Mouse (Mus musculus): ENCODE data around the gene Vps37c. TPM values are rescaled to one million over a fixed set of nuclear protein-coding genes. Genes with fewer than 3 reads are reported as not detected.

The Vps37c gene
- 36.7 and 40.7 TPM in 2 replicates for polyA plus RNA-seq (2016; fragmentation: Nextera tagmentation; extraction: Ambion mirVana)

- peak; percentile 94 for DNase-seq (ENCODE audit: low spot score)
- under 1% methylated on average over 74 of the region's 74 CpGs for WGBS
Measured at GRCm38 (mm10) chr19:10688537-10689352, at the start of gene Vps37c. Gene Vps37c, plus strand, starts transcription at chr19:10688735.

GRCm38 (mm10) chr19:10640080-10640479, 48.5 kb upstream of the Vps37c start:
- no peak overlapping the region for H3K4me3 ChIP-seq
- H3K36me3 ChIP-seq: no peaks in the 10 kb centered on the region
- H3K27me3 ChIP-seq (ENCODE audit: insufficient read depth, poor library complexity, severe bottlenecking): peaks cover 16% of the 10 kb centered on the region
- H3K4me1 ChIP-seq (replicated peaks): peaks cover 6% of the 10 kb centered on the region
- no peak for DNase-seq (ENCODE audit: low spot score)
- no peaks in the 10 kb centered on the region for H3K9me3 ChIP-seq
- no peak overlapping the region for H3K27ac ChIP-seq
- WGBS: 20% methylated on average over 5 of the region's 5 CpGs

More at GRCm38 (mm10) chr19:10688537-10689352, at the start of gene Vps37c:
- Histone ChIP-seq H3K9me3 (no peaks in the 10 kb centered on the region), H3K4me1 (replicated peaks) (peaks cover 43% of the 10 kb centered on the region), H3K4me3 (peak within 1 kb of the TSS; percentile 87), H3K27me3 (ENCODE audit: insufficient read depth, poor library complexity, severe bottlenecking) (no peaks in the 10 kb centered on the region), H3K27ac (peak within 1 kb of the TSS; percentile 97), H3K36me3 (no peaks in the 10 kb centered on the region)

- Histone ChIP-seq H3K27ac (no peak overlapping the region), H3K9me3 (no peaks in the 10 kb centered on the region), H3K4me1 (replicated peaks) (peaks cover 3% of the 10 kb centered on the region; the same call in 1 of the 2 replicates), H3K4me3 (no peak overlapping the region), H3K36me3 (no peaks in the 10 kb centered on the region), H3K27me3 (ENCODE audit: insufficient read depth, poor library complexity, severe bottlenecking) (peaks cover 9% of the 10 kb centered on the region)
- no peak for DNase-seq (ENCODE audit: low spot score)
- WGBS: 53% methylated on average over 13 of the region's 13 CpGs
Measured at GRCm38 (mm10) chr19:10640589-10641378, 47.8 kb upstream of the Vps37c start.

- Histone ChIP-seq H3K27me3 (ENCODE audit: insufficient read depth, poor library complexity, severe bottlenecking) (peaks cover 5% of the 10 kb centered on the region), H3K27ac (no peak overlapping the region), H3K4me1 (replicated peaks) (0 out of 2 replicates have a peak, but pooled peaks cover under 1% of the 10 kb centered on the region), H3K4me3 (no peak overlapping the region), H3K9me3 (no peaks in the 10 kb centered on the region), H3K36me3 (no peaks in the 10 kb centered on the region)
- no peak for DNase-seq (ENCODE audit: low spot score)
- WGBS: 81% methylated on average over 2 of the region's 2 CpGs
Measured at GRCm38 (mm10) chr19:10645616-10646015, 42.9 kb upstream of the Vps37c start.

GRCm38 (mm10) chr19:10648156-10648555, 40.4 kb upstream of the Vps37c start:
- no peak for DNase-seq (ENCODE audit: low spot score)
- Histone ChIP-seq H3K4me1 (replicated peaks) (no peaks in the 10 kb centered on the region), H3K36me3 (no peaks in the 10 kb centered on the region), H3K4me3 (no peak overlapping the region), H3K27me3 (ENCODE audit: insufficient read depth, poor library complexity, severe bottlenecking) (peaks cover 3% of the 10 kb centered on the region; the same call in 1 of the 2 replicates), H3K9me3 (no peaks in the 10 kb centered on the region), H3K27ac (no peak overlapping the region)
- 76% methylated on average over 8 of the region's 8 CpGs for WGBS

GRCm38 (mm10) chr19:10656058-10656457, 32.5 kb upstream of the Vps37c start:
- H3K4me1 ChIP-seq (replicated peaks): peaks cover 3% of the 10 kb centered on the region; the same call in 1 of the 2 replicates
- H3K27ac ChIP-seq: no peak overlapping the region
- DNase-seq (ENCODE audit: low spot score): no peak
- no peaks in the 10 kb centered on the region for H3K9me3 ChIP-seq
- 68% methylated on average over 3 of the region's 3 CpGs for WGBS
- no peak overlapping the region for H3K4me3 ChIP-seq
- H3K27me3 ChIP-seq (ENCODE audit: insufficient read depth, poor library complexity, severe bottlenecking): peaks cover 3% of the 10 kb centered on the region; the same call in 1 of the 2 replicates
- H3K36me3 ChIP-seq: no peaks in the 10 kb centered on the region

- Histone ChIP-seq H3K27ac (no peak overlapping the region), H3K36me3 (no peaks in the 10 kb centered on the region), H3K9me3 (no peaks in the 10 kb centered on the region), H3K4me1 (replicated peaks) (peaks cover 3% of the 10 kb centered on the region; the same call in 1 of the 2 replicates), H3K4me3 (no peak overlapping the region), H3K27me3 (ENCODE audit: insufficient read depth, poor library complexity, severe bottlenecking) (peaks cover 2% of the 10 kb centered on the region; the same call in 1 of the 2 replicates)
- no peak for DNase-seq (ENCODE audit: low spot score)
- 85% methylated on average over 5 of the region's 5 CpGs for WGBS
Measured at GRCm38 (mm10) chr19:10657742-10658141, 30.8 kb upstream of the Vps37c start.

- no peaks in the 10 kb centered on the region for H3K36me3 ChIP-seq
- no peak overlapping the region for H3K27ac ChIP-seq
- no peak for DNase-seq (ENCODE audit: low spot score)
- 83% methylated on average over 2 of the region's 2 CpGs for WGBS
- no peak overlapping the region for H3K4me3 ChIP-seq
- no peaks in the 10 kb centered on the region for H3K9me3 ChIP-seq
- peaks cover 3% of the 10 kb centered on the region; the same call in 1 of the 2 replicates for H3K4me1 ChIP-seq (replicated peaks)
- no peaks in the 10 kb centered on the region for H3K27me3 ChIP-seq (ENCODE audit: insufficient read depth, poor library complexity, severe bottlenecking)
Measured at GRCm38 (mm10) chr19:10658406-10658805, 30.1 kb upstream of the Vps37c start.

GRCm38 (mm10) chr19:10661373-10661772, 27.2 kb upstream of the Vps37c start:
- Histone ChIP-seq H3K4me1 (replicated peaks) (0 out of 2 replicates have a peak, but pooled peaks cover 3% of the 10 kb centered on the region), H3K27me3 (ENCODE audit: insufficient read depth, poor library complexity, severe bottlenecking) (0 out of 2 replicates have a peak, but pooled peaks cover 6% of the 10 kb centered on the region), H3K4me3 (no peak overlapping the region), H3K27ac (no peak overlapping the region), H3K9me3 (no peaks in the 10 kb centered on the region), H3K36me3 (no peaks in the 10 kb centered on the region)
- 75% methylated on average over 5 of the region's 5 CpGs for WGBS
- no peak for DNase-seq (ENCODE audit: low spot score)

GRCm38 (mm10) chr19:10661919-10662318, 26.6 kb upstream of the Vps37c start:
- H3K9me3 ChIP-seq: no peaks in the 10 kb centered on the region
- 92% methylated on average over 2 of the region's 2 CpGs for WGBS
- DNase-seq (ENCODE audit: low spot score): no peak
- H3K4me1 ChIP-seq (replicated peaks): no peaks in the 10 kb centered on the region
- H3K4me3 ChIP-seq: no peak overlapping the region
- 0 out of 2 replicates have a peak, but pooled peaks cover 6% of the 10 kb centered on the region for H3K27me3 ChIP-seq (ENCODE audit: insufficient read depth, poor library complexity, severe bottlenecking)
- no peaks in the 10 kb centered on the region for H3K36me3 ChIP-seq
- H3K27ac ChIP-seq: no peak overlapping the region

GRCm38 (mm10) chr19:10662665-10663064, 25.9 kb upstream of the Vps37c start:
- Histone ChIP-seq H3K27me3 (ENCODE audit: insufficient read depth, poor library complexity, severe bottlenecking) (0 out of 2 replicates have a peak, but pooled peaks cover 6% of the 10 kb centered on the region), H3K36me3 (no peaks in the 10 kb centered on the region), H3K4me1 (replicated peaks) (no peaks in the 10 kb centered on the region), H3K4me3 (no peak overlapping the region), H3K9me3 (no peaks in the 10 kb centered on the region), H3K27ac (no peak overlapping the region)
- 82% methylated on average over 3 of the region's 3 CpGs for WGBS
- DNase-seq (ENCODE audit: low spot score): no peak

- 62% methylated on average over 3 of the region's 3 CpGs for WGBS
- no peaks in the 10 kb centered on the region for H3K36me3 ChIP-seq
- no peaks in the 10 kb centered on the region for H3K9me3 ChIP-seq
- H3K4me1 ChIP-seq (replicated peaks): no peaks in the 10 kb centered on the region
- no peak overlapping the region for H3K27ac ChIP-seq
- no peak overlapping the region for H3K4me3 ChIP-seq
- H3K27me3 ChIP-seq (ENCODE audit: insufficient read depth, poor library complexity, severe bottlenecking): 0 out of 2 replicates have a peak, but pooled peaks cover 6% of the 10 kb centered on the region
- DNase-seq (ENCODE audit: low spot score): no peak
Measured at GRCm38 (mm10) chr19:10665093-10665492, 23.4 kb upstream of the Vps37c start.
